Mouse (Mus musculus) embryonic stem cell, embryonic (primary cell): ENCODE data around the gene Thsd7a.

Experiments used
- CTCF ChIA-PET, 4 experiments: fragments of 300-600 bp in 2 of 4; fragments of 350-600 bp in 2 of 4; sonication (Branson Sonifier 250); formaldehyde crosslinking; loops; one replicate each; lab custom pipeline; 2022; ENCODE audit warnings: inconsistent platforms in 2 of 4; lab: Charles Lee
- POLR2A ChIA-PET, 4 experiments: fragments of 300-600 bp in 2 of 4; fragments of 350-600 bp in 2 of 4; sonication (Branson Sonifier 250); formaldehyde crosslinking; loops; one replicate each; lab custom pipeline; 2022; ENCODE audit warnings: antibody characterized with exemption in 4 of 4, inconsistent platforms in 1 of 4; lab: Charles Lee

Gene Thsd7a

DNA sequence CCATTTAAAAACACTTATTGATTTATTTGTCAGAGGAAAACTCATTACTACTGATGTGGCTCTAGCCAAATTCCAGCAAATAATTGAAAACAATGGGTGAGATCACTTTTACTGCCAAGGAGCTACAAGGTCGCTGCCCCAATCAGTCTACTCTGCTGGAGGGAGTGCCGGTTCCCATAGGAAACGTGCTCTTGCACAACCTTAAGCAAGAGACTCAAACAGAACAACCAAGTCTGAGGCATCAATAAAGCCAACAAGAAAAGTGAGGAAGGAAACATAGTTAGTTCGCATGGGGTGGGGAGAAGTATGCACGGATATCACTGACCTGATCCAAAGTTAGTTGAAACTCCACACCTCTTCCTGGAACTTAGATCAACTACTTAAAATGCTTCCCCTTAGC lies 205.1 kb downstream of the Thsd7a start:
- CTCF ChIA-PET = no interaction called here

DNA sequence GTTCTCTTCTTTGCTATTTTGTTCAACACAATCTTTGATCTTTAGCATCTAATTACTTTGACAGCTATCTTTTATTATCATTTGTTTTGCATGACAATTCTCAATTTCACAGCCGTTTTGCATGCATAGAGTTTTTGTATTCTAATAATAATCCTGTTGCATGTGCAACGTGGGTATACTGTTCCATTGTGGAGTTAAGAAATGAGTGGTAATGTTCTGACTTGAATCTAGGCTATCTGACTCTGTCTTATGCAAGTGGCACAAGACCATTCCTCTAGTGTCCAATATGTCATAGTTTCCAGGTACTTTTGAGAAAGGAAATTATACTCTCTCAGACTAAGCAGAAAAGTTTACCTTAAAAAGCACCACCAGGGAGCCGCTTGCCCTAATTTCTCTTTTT lies 206.7 kb downstream of the Thsd7a start:
- ChIA-PET CTCF (no interaction called here), POLR2A (no interaction called here)

More for the DNA sequence above, 205.1 kb downstream of the Thsd7a start:
- POLR2A ChIA-PET = no interaction called here

DNA sequence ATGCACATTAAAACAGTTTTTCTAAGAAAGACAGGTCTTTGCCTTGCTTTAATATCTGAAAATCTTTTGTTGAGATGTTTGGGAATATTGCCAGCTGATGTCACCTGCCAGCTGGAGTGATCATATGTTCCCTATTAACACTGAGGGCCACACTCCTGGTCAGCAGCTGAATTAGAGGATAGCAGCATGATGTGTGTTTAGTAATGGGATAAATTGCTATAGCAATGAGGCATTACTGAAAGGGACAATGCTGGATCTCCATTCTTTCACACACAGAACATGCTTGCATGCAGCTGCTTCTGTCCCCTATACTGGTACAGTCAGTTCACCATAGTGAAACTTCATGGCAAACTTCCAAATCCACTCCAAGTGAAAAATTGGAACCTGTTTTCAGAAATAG lies 230.1 kb downstream of the Thsd7a start:
- ChIA-PET CTCF (no interaction called here), POLR2A (interaction anchor here in 1 of 4 experiments (0.6 kb wide), 1 partner anchor 226 kb away, joined by 3 read pairs; no protein-coding TSS in a partner anchor)

DNA sequence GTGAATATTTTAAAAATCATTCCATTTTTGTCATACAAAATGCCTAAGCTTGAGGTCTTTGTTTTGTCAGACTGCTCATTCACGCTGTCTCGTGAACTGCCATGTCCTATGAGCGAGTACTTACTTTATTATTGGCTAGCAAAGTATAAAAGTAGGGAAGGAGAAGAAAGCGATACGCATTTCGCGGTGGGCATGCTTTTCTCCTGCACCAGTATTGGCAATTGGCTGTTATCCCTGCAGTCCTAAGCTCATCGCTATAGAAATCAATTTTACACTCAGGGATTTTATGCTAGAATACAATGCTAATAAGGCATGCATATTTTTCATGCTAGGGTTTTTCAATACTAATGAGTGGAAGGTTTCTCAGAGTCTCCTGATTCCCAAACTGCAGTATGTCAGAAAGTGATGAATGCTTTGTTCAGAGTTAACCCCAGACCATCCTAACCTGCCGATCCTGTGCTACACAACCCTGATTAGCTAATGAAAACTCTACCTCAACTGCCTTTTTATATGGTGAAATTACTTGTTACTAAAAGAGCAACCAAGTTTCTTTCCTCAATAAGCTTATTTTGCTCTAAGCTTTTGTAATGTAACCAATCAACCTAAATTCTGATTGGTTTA lies 230.8 kb downstream of the Thsd7a start:
- POLR2A ChIA-PET = interaction anchor here in 1 of 4 experiments (0.6 kb wide), 1 partner anchor 225 kb away, joined by 3 read pairs; no protein-coding TSS in a partner anchor
- CTCF ChIA-PET = interaction anchor here in 1 of 4 experiments (0.6 kb wide), 1 partner anchor 50 kb away, joined by 3 read pairs; no protein-coding TSS in a partner anchor

DNA sequence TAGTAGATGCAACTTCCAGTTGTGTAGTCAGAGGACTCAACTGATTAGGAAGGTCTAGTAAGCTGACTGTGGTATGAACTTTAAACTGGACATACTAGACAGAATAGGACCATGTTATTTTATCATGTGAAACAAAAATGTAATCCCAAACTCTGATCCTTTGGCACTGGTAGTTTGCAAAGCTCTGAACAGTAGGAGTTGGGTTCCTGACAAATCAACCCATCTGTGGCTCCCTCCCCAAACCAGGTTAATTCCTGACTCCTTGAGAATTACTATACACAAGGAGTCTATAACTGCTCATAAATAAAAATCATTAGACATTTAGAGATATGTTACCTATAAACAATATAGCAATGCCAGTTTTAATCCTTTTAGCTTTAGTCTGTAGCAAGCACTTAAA lies 231.5 kb downstream of the Thsd7a start:
- CTCF ChIA-PET = no interaction called here

DNA sequence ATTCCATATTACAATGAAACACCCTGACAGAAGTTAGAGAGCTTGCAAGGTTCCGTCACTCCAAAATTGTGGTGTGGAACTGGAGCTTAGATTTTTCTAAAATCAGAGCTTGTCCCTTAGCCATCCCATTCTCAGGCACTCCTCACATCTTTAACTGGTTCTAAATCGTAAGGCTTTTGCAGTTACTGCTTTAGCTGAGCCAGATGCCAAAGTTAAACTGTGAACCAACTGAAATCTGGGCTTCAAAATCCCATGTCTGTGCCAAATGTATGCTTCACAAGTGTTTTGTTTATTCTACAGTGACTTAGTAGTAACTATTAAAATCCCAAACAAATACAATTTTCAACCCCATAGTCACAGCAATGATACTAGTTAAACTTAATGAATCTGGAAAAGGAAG lies 242.3 kb downstream of the Thsd7a start:
- POLR2A ChIA-PET = no interaction called here
- CTCF ChIA-PET = no interaction called here

More for the DNA sequence above, 231.5 kb downstream of the Thsd7a start:
- POLR2A ChIA-PET = no interaction called here

DNA sequence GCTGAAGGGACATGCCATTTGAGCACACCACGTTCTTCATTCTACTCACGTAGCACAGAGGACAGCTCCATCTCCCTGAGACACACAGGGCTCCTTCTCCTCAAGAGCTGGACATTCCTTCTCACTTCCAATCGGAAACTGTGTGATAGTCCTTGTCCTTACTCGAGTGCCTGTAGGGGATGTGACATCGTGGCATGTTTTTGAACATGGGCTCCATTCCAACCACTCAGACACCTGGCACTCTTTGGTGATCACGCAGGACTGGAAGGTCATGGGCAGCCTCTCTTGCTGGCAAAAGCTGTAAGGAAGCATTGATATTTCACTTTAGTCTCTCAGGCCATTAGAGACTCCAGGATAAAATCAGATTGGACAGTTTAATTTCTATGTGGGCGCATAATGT lies 245.3 kb downstream of the Thsd7a start:
- POLR2A ChIA-PET = no interaction called here

DNA sequence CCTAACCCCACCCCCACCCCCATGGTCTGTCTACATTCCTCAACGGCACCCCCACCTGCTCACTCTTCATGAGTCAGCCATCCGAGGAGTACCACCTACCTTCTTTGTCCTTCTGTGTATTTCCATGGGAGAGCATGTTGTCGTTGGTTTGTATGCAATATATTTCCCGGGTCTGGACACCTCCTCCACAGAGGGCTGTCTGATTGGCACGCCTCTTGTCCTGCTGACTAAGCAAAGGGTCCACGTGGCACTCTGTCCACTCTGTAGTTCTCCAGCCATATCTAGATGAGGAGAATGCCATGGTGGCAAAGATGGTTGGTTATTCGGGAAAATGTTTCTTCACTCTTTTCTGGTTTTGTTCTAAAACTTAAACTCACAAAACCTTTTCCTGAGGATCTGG lies 248.3 kb downstream of the Thsd7a start:
- ChIA-PET CTCF (no interaction called here), POLR2A (interaction anchor here in 1 of 4 experiments (0.7 kb wide), 1 partner anchor 366 kb away, joined by 4 read pairs; no protein-coding TSS in a partner anchor)

More for the DNA sequence above, 245.3 kb downstream of the Thsd7a start:
- CTCF ChIA-PET = no interaction called here

DNA sequence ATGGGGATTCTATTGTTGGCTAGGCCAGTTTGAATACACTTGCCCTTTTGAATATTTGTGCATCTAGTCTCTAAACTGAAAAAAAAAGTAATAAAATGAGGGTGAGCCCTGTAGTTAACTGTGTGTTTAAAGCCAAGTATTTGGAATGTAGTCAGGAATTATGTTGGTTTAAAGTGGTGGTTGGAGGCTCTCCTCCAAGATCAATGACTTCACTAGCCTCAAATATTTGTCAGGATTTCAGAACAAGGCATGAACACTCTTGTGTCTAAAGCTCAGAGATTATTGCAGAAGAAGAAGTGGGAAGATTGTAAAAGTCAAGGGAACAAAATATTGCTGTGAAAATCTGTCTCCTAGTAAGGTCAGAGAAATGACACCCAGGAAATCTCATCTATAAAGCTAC lies 249.3 kb downstream of the Thsd7a start:
- POLR2A ChIA-PET = interaction anchor here in 1 of 4 experiments (0.7 kb wide), 1 partner anchor 367 kb away, joined by 4 read pairs; no protein-coding TSS in a partner anchor
- CTCF ChIA-PET = no interaction called here

DNA sequence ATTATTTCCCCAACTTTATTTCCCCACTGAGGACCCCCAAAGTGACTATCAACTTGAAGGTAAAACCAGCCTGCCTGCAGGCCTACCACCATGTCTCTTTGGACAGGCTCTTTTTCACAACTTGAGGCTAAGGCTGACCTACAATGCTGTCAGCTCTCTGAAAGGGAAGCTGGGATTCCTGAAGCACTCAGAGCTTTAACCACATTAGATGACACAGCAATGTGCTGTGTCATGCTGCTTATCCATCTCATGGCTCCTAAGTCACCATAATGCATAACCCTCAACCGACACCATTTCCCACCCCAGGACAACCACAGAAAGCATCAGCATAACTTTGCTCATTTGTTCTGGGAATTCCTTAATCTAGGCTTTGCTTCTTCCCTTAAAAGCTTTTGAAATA lies 255.6 kb downstream of the Thsd7a start:
- ChIA-PET POLR2A (interaction anchor here in 1 of 4 experiments (0.5 kb wide), 1 partner anchor 13 kb away, joined by 3 read pairs; no protein-coding TSS in a partner anchor), CTCF (no interaction called here)

DNA sequence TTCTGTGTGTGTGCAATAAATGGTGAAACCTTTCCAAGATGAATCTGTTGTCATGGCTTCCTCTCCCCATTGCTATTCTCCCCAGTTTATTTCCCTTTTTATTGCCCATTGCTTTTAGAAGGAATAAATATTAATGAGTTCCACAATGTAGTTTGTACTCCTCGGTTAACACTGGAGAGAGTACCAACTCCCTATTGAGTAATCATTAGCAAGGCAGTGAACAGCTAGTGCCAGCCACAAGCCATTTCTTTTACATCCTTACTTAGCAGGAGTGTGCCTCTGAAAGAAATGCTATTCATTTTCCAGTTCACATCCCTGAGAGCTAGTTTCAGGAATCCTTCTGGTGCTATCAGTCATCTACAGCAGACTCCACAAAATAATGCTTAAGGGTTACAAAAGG lies 260.3 kb downstream of the Thsd7a start:
- ChIA-PET CTCF (no interaction called here), POLR2A (no interaction called here)

DNA sequence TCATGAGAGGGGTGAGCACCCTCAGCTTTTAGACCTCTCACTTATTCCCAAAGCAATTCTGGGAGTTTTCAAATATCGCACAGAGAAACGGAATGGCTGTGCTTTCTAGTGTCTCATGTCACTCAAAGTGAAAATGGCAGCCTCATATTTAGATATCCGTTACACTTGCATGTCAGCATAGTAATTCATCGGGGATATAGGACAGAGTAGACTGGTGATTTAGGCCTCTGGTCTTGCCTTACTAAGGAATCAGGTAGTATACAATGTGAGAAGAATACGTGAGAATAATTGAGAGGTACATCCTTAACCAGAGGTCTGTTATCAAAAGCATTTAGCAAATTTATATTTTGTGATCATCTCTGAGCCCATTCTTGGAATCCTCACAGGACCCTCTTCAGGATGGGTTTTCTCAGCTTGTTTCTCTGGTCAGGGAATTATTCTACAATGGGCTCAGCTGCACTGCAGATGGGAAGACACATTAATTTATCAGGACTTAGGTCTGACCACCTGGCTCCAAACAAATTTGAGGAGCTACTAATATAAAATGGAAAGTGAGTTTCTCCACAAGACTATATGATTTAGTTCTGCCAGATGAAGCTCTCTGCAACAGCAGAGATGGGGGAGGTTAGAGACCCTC lies 267.6 kb downstream of the Thsd7a start:
- POLR2A ChIA-PET = no interaction called here
- CTCF ChIA-PET = no interaction called here

DNA sequence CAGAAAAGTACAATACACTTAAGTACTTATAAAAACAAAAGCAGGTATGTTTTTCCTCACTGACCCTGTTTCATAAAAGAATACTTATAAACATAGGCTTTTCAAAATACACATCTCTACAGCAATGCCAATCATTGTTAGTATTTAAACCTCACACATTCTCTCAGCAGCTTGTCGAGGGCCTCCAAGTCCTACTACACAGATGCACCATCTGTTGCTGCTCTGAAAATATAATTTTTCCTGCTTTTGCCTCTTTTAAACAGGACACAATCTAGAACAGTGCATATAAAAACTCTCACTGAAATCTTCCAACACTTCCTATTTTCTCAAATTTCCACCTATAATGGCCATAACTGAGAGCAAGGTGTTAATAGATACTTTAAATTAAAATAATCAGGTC lies 270.9 kb downstream of the Thsd7a start:
- POLR2A ChIA-PET = no interaction called here
- CTCF ChIA-PET = no interaction called here

DNA sequence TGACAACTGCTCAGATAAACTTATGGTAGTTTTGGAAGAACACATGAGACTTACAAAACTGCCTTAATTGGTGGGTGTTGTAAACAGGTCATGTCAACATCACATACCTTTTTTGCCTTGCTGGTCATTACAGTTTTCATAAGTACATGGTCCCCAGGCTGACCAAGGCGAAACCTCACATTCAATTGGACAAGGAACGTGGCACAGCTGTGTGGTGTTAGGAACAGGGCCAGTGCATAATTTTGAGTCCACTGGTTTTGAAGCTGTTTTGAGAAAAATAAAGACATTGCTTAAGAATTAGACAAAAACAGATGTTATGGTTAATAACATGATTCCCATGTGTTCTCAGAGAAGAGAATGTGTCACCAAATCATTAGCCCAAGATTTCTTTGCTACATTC lies 278.3 kb downstream of the Thsd7a start:
- CTCF ChIA-PET = no interaction called here
- POLR2A ChIA-PET = no interaction called here

DNA sequence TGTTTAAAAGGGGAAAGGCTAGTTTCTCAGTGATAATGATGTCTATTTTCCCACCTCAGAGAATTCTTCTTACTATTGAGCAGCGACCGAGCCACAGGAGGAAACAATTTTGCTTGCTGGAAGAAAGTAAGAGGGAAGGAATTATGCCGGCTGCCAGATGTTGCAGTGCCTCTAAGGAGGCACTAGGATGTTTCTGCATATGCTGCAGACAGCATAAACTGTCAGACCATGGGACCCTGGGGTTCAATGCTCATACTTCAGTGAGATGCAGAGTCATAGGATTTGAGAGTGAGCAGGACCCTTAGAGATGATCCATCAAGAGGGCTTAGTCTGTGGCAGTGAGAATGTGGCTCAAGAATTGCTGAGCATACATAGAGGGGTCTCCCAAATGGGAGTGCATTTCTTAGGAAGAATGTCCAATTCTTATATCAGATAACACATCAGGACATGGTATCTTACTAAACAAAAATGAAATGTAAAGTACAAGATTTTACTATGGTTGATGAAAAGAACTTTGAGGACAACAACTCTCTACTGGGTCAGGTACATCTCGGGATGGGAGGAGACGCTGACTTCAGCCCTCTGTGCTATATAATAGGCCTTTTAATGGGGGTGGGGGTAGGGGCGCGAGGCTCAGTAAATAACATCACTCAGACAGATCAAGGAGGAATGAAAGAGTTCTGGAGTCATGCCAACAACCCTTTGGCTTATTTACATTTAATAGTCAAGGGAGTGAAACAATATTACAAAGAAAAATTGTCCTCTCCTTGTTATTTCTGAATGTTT lies 281.7 kb downstream of the Thsd7a start:
- POLR2A ChIA-PET = interaction anchor here in 1 of 4 experiments (0.5 kb wide), 1 partner anchor 627 kb away, joined by 4 read pairs; no protein-coding TSS in a partner anchor
- CTCF ChIA-PET = no interaction called here

DNA sequence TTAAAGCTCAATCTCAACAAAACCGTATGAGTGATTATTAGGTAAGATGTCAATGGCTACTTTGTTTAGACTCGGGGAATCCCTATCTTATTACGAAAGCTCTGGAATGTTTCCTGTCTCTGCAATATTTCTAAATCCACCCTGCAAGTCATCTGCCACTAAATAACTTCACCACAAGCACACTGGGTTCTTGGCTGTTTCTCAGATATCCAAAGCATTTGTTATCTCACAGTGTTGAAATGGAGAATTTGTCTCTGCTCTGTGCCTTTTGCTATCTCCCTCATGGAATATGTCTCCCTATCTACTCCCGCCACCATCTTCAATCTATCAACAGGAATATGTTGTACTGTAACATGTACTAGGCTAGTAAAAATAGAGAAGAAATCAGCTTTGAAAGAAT lies 290.4 kb downstream of the Thsd7a start:
- ChIA-PET POLR2A (no interaction called here), CTCF (no interaction called here)

DNA sequence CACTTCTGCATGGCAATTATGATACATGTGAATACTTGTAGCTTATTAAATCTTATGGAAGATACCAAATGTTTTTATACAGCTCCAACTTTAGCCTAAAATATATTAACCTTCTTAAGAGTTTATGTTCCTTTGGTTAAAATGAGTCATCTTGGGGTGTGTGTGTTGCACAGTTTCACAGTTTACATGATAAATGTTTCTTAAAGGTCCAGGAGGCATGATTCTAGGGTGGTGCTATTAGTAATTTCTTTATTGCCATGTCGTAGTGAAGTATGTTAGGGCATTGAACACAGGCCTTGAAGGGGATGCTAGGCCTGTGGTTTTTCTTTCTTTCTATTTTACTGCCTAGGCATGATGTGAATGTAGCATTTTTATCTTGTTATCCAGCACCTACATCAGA lies 291.8 kb downstream of the Thsd7a start:
- ChIA-PET POLR2A (no interaction called here), CTCF (no interaction called here)

DNA sequence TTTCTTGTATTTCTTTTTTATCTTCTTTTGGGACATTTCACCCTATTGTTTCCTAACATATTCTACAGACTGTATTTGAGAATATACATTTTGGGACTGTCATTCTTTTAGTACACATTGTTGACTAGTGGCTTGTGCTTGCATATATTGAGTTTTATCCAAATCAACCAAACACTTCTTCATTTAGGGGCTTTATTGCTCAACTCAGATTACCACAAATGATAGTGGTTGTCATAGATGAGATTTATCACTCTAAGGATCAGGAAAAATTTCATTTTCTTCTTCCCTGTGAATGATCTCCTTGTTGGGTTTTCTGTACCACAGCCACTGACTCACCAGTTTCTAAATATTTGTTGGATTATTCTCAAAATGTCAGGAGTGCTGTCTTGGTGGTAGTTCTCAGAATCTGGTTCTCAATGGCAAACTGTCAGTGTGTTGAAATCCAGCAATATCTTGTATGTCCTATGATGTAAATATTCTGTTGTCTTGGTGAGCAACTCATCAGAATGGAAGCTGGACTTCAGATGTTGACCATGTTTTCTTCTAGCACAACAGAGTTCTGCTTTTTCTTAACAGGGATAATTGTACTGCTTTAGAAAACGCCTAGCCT lies 294.2 kb downstream of the Thsd7a start:
- ChIA-PET POLR2A (no interaction called here), CTCF (no interaction called here)

DNA sequence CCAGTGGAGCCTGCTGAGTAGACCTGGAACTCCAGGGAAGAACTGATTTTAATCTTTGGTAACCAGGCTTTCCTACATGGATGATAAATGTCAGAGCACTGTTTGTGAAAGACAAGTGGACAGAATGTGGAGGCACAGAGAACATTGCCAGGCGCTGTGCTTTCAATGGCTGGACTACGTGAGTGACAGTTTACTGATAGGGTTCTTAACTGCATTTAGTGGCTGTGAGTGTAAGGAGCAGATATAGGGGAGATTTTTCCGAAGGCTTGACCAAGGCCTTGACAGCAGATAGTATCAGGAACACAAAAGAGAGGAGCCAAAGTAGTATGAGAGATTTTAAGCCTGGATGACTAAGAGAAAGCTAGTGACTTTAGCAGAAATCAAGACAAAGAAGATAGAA lies 295.1 kb downstream of the Thsd7a start:
- POLR2A ChIA-PET = no interaction called here
- CTCF ChIA-PET = no interaction called here

DNA sequence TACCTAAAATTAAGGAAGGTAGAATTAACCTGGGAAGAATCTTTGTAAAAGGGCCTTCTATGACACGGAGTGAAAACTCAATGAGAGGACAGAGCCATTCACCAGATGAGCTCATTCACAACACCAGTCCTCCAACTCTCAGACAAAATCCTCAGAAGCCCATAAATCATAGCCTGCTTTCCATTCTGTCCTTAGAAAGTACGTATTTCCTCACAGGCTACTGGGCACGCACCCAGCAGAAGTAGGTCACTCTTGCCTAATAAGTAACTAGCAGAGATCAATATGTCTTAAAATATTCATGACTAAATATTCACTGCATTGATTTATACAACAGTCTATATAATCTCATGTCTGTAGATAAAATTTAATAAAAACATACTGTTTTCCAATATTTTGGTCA lies 300.4 kb downstream of the Thsd7a start:
- CTCF ChIA-PET = no interaction called here
- POLR2A ChIA-PET = no interaction called here
